Mouse (Mus musculus): ENCODE measurements around the gene Gramd4. TPM values are rescaled to one million over a fixed set of nuclear protein-coding genes. Genes with fewer than 3 reads are reported as not detected.

Gene Gramd4
- polyA plus RNA-seq, 1 experiment from 2014 or later: 14.9 TPM

GRCm38 (mm10) chr15:86104401-86105344, 47.2 kb downstream of the Gramd4 start:
- H3K9ac ChIP-seq (replicated peaks; ENCODE audit: low read length): no peak overlapping the region
- WGBS: 88% methylated on average over 19 of the region's 19 CpGs
- ATAC-seq (ENCODE audit: low FRiP score, low TSS enrichment): no peak

GRCm38 (mm10) chr15:86105345-86105697, 47.8 kb downstream of the Gramd4 start:
- H3K4me1 ChIP-seq (ENCODE audit: insufficient read depth, low read length): no peaks in the 10 kb centered on the region; the same call in 1 of the 2 replicates
- H3K9me3 ChIP-seq (ENCODE audit: low read length): no peaks in the 10 kb centered on the region
- peaks cover 6% of the 10 kb centered on the region; the same call in 1 of the 2 replicates for H3K36me3 ChIP-seq (ENCODE audit: insufficient read depth, low read length)
- no peak overlapping the region for H3K27ac ChIP-seq (ENCODE audit: low read length)
- H3K9ac ChIP-seq (replicated peaks; ENCODE audit: low read length): no peak overlapping the region
- no peak overlapping the region for H3K4me3 ChIP-seq (ENCODE audit: low read length)
- H3K27me3 ChIP-seq (ENCODE audit: insufficient read depth, low read length): no peaks in the 10 kb centered on the region
- WGBS: 87% methylated on average over 7 of the region's 7 CpGs
- ATAC-seq (ENCODE audit: low FRiP score, low TSS enrichment): no peak
- no peak overlapping the region for H3K4me2 ChIP-seq (replicated peaks; ENCODE audit: low read depth, low read length)

More at GRCm38 (mm10) chr15:86104401-86105344, 47.2 kb downstream of the Gramd4 start:
- peaks cover 6% of the 10 kb centered on the region; the same call in 1 of the 2 replicates for H3K36me3 ChIP-seq (ENCODE audit: insufficient read depth, low read length)
- H3K4me3 ChIP-seq (ENCODE audit: low read length): no peak overlapping the region
- H3K9me3 ChIP-seq (ENCODE audit: low read length): no peaks in the 10 kb centered on the region
- H3K4me1 ChIP-seq (ENCODE audit: insufficient read depth, low read length): no peaks in the 10 kb centered on the region; the same call in 1 of the 2 replicates
- no peaks in the 10 kb centered on the region for H3K27me3 ChIP-seq (ENCODE audit: insufficient read depth, low read length)
- no peak overlapping the region for H3K27ac ChIP-seq (ENCODE audit: low read length)
- no peak overlapping the region for H3K4me2 ChIP-seq (replicated peaks; ENCODE audit: low read depth, low read length)

- H3K9me3 ChIP-seq (ENCODE audit: low read length): no peaks in the 10 kb centered on the region
- H3K27me3 ChIP-seq (ENCODE audit: insufficient read depth, low read length): no peaks in the 10 kb centered on the region
- no peak overlapping the region for H3K4me2 ChIP-seq (replicated peaks; ENCODE audit: low read depth, low read length)
- H3K9ac ChIP-seq (replicated peaks; ENCODE audit: low read length): no peak overlapping the region
- WGBS: 75% methylated on average over 6 of the region's 6 CpGs
- peaks cover 1% of the 10 kb centered on the region; the same call in 1 of the 2 replicates for H3K4me1 ChIP-seq (ENCODE audit: insufficient read depth, low read length)
- H3K27ac ChIP-seq (ENCODE audit: low read length): no peak overlapping the region
- H3K4me3 ChIP-seq (ENCODE audit: low read length): no peak overlapping the region
- ATAC-seq (ENCODE audit: low FRiP score, low TSS enrichment): no peak
- peaks cover 6% of the 10 kb centered on the region; the same call in 1 of the 2 replicates for H3K36me3 ChIP-seq (ENCODE audit: insufficient read depth, low read length)
Measured at GRCm38 (mm10) chr15:86105751-86106150, 48.3 kb downstream of the Gramd4 start.

- H3K36me3 ChIP-seq (ENCODE audit: insufficient read depth, low read length): 0 out of 2 replicates have a peak, but pooled peaks cover 2% of the 10 kb centered on the region
- no peak overlapping the region for H3K4me3 ChIP-seq (ENCODE audit: low read length)
- no peak for ATAC-seq (ENCODE audit: low FRiP score, low TSS enrichment)
- H3K9me3 ChIP-seq (ENCODE audit: low read length): no peaks in the 10 kb centered on the region
- H3K4me1 ChIP-seq (ENCODE audit: insufficient read depth, low read length): peaks cover 10% of the 10 kb centered on the region
- H3K27me3 ChIP-seq (ENCODE audit: insufficient read depth, low read length): no peaks in the 10 kb centered on the region
- no peak overlapping the region for H3K27ac ChIP-seq (ENCODE audit: low read length)
- 89% methylated on average over 11 of the region's 11 CpGs for WGBS
- no peak overlapping the region for H3K4me2 ChIP-seq (replicated peaks; ENCODE audit: low read depth, low read length)
- H3K9ac ChIP-seq (replicated peaks; ENCODE audit: low read length): no peak overlapping the region
Measured at GRCm38 (mm10) chr15:86107831-86108471, 50.5 kb downstream of the Gramd4 start.

GRCm38 (mm10) chr15:86109245-86109644, 51.8 kb downstream of the Gramd4 start:
- WGBS: 81% methylated on average over 7 of the region's 7 CpGs
- ATAC-seq (ENCODE audit: low FRiP score, low TSS enrichment): no peak
- Histone ChIP-seq H3K4me1 (ENCODE audit: insufficient read depth, low read length) (peaks cover 22% of the 10 kb centered on the region), H3K4me3 (ENCODE audit: low read length) (no peak overlapping the region), H3K27ac (ENCODE audit: low read length) (no peak overlapping the region), H3K9me3 (ENCODE audit: low read length) (no peaks in the 10 kb centered on the region), H3K4me2 (replicated peaks; ENCODE audit: low read depth, low read length) (no peak overlapping the region), H3K27me3 (ENCODE audit: insufficient read depth, low read length) (no peaks in the 10 kb centered on the region), H3K36me3 (ENCODE audit: insufficient read depth, low read length) (0 out of 2 replicates have a peak, but pooled peaks cover 2% of the 10 kb centered on the region), H3K9ac (replicated peaks; ENCODE audit: low read length) (no peak overlapping the region)

- 0 out of 2 replicates have a peak, but pooled peaks cover under 1% of the 10 kb centered on the region for H3K36me3 ChIP-seq (ENCODE audit: insufficient read depth, low read length)
- WGBS: 72% methylated on average over 8 of the region's 8 CpGs
- no peak for ATAC-seq (ENCODE audit: low FRiP score, low TSS enrichment)
- H3K9me3 ChIP-seq (ENCODE audit: low read length): no peaks in the 10 kb centered on the region
- H3K9ac ChIP-seq (replicated peaks; ENCODE audit: low read length): no peak overlapping the region; the same call in 1 of the 2 replicates
- H3K27ac ChIP-seq (ENCODE audit: low read length): no peak overlapping the region
- H3K4me3 ChIP-seq (ENCODE audit: low read length): no peak overlapping the region
- peaks cover 24% of the 10 kb centered on the region for H3K4me1 ChIP-seq (ENCODE audit: insufficient read depth, low read length)
- H3K27me3 ChIP-seq (ENCODE audit: insufficient read depth, low read length): no peaks in the 10 kb centered on the region
- H3K4me2 ChIP-seq (replicated peaks; ENCODE audit: low read depth, low read length): no peak overlapping the region
Measured at GRCm38 (mm10) chr15:86109650-86110211, 52.2 kb downstream of the Gramd4 start.

GRCm38 (mm10) chr15:86110361-86111103, 53.0 kb downstream of the Gramd4 start:
- WGBS: 71% methylated on average over 10 of the region's 10 CpGs
- ATAC-seq (ENCODE audit: low FRiP score, low TSS enrichment): no peak
- Histone ChIP-seq H3K9ac (replicated peaks; ENCODE audit: low read length) (no peak overlapping the region), H3K4me3 (ENCODE audit: low read length) (no peak overlapping the region), H3K27me3 (ENCODE audit: insufficient read depth, low read length) (no peaks in the 10 kb centered on the region), H3K4me2 (replicated peaks; ENCODE audit: low read depth, low read length) (no peak overlapping the region), H3K27ac (ENCODE audit: low read length) (no peak overlapping the region), H3K4me1 (ENCODE audit: insufficient read depth, low read length) (peaks cover 24% of the 10 kb centered on the region), H3K9me3 (ENCODE audit: low read length) (no peaks in the 10 kb centered on the region), H3K36me3 (ENCODE audit: insufficient read depth, low read length) (no peaks in the 10 kb centered on the region)

- Histone ChIP-seq H3K27me3 (ENCODE audit: insufficient read depth, low read length) (no peaks in the 10 kb centered on the region), H3K9me3 (ENCODE audit: low read length) (no peaks in the 10 kb centered on the region), H3K9ac (replicated peaks; ENCODE audit: low read length) (peak overlapping the region; percentile 24; the same call in 1 of the 2 replicates), H3K4me3 (ENCODE audit: low read length) (no peak overlapping the region), H3K4me2 (replicated peaks; ENCODE audit: low read depth, low read length) (0 out of 2 replicates have a peak overlapping the region, but pooled peaks have one; percentile 7), H3K4me1 (ENCODE audit: insufficient read depth, low read length) (peaks cover 27% of the 10 kb centered on the region), H3K27ac (ENCODE audit: low read length) (peak overlapping the region; percentile 5), H3K36me3 (ENCODE audit: insufficient read depth, low read length) (no peaks in the 10 kb centered on the region)
- 29% methylated on average over 10 of the region's 10 CpGs for WGBS
- ATAC-seq (ENCODE audit: low FRiP score, low TSS enrichment): no peak
Measured at GRCm38 (mm10) chr15:86112707-86113341, 55.3 kb downstream of the Gramd4 start.

- Histone ChIP-seq H3K4me3 (ENCODE audit: low read length) (no peak overlapping the region), H3K4me1 (ENCODE audit: insufficient read depth, low read length) (peaks cover 29% of the 10 kb centered on the region), H3K27me3 (ENCODE audit: insufficient read depth, low read length) (no peaks in the 10 kb centered on the region), H3K4me2 (replicated peaks; ENCODE audit: low read depth, low read length) (0 out of 2 replicates have a peak overlapping the region, but pooled peaks have one; percentile 7), H3K27ac (ENCODE audit: low read length) (peak overlapping the region; percentile 5), H3K9ac (replicated peaks; ENCODE audit: low read length) (no peak overlapping the region), H3K9me3 (ENCODE audit: low read length) (no peaks in the 10 kb centered on the region), H3K36me3 (ENCODE audit: insufficient read depth, low read length) (0 out of 2 replicates have a peak, but pooled peaks cover 2% of the 10 kb centered on the region)
- peak; percentile 37 for ATAC-seq (ENCODE audit: low FRiP score, low TSS enrichment)
- WGBS: 9% methylated on average over 9 of the region's 9 CpGs
Measured at GRCm38 (mm10) chr15:86113342-86113710, 55.8 kb downstream of the Gramd4 start.

Measured in kidney, embryonic 16.5 days (tissue).